In the genomic region with DNA sequence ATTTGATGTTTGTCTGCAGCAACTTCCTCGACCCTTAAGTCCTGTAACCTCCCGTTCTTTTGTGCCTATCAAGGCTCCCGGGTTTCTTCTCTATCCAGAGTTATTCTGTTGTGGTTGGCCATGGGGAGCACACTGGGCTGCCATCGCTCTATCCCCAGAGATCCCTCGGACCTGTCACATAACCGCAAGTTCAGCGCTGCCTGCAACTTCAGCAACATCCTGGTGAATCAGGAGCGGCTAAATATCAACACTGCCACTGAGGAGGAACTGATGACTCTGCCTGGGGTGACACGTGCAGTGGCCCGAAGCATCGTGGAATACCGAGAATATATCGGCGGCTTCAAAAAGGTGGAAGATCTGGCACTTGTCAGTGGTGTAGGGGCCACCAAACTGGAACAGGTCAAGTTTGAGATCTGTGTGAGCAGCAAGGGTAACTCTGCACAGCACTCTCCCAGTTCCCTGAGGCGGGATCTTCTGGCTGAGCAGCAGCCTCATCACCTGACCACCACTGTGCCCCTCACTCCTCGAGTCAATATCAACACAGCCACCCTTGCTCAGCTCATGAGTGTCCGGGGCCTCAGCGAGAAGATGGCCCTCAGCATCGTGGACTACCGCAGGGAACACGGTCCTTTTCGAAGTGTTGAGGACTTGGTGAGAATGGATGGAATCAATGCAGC, we compare ENCODE assay signal across 8 mouse cellular contexts. TPM values are rescaled to one million over a fixed set of nuclear protein-coding genes. Genes with fewer than 3 reads are reported as not detected.
A peak's percentile ranks its signal among the peaks of the same experiment; 100 is the strongest.
DNase-seq lines count a peak whose midpoint lies in the region; ATAC-seq and TF ChIP-seq lines count a peak whose summit lies in the region.

No protein-coding gene starts in this region.

- H3K9ac ChIP-seq in kidney, embryonic 16.5 days (replicated peaks; ENCODE audit: low read length) = peak overlapping the region; percentile 27; the same call in 1 of the 2 replicates
- peak overlapping the region; percentile 78 for H3K9ac ChIP-seq in heart, postnatal 0 days (replicated peaks; ENCODE audit: low read depth, low read length)
- peak overlapping the region; percentile 38 for H3K9ac ChIP-seq in liver, postnatal 0 days (replicated peaks)
- no peak overlapping the region for H3K9ac ChIP-seq in stomach, embryonic 14.5 days (replicated peaks; ENCODE audit: low read depth, low read length)

- WGBS in kidney, embryonic 16.5 days = 39% methylated on average over 22 of the region's 22 CpGs
- WGBS in heart, postnatal 0 days = 31% methylated on average over 22 of the region's 22 CpGs
- 30% methylated on average over 22 of the region's 22 CpGs for WGBS in liver, postnatal 0 days (ENCODE audit: insufficient replicate concordance)
- 47% methylated on average over 22 of the region's 22 CpGs for WGBS in stomach, embryonic 14.5 days

- no peak overlapping the region for H3K27ac ChIP-seq in kidney, embryonic 16.5 days (ENCODE audit: low read length)
- H3K27ac ChIP-seq in brown adipose tissue, adult 24 weeks (replicated peaks; ENCODE audit: low read depth, low read length) = peak overlapping the region; percentile 61; the same call in 1 of the 2 replicates
- no peak overlapping the region for H3K27ac ChIP-seq in heart, postnatal 0 days (ENCODE audit: low read depth)
- H3K27ac ChIP-seq in liver, postnatal 0 days (ENCODE audit: low read depth) = peak overlapping the region; percentile 91; the same call in 1 of the 2 replicates
- no peak overlapping the region for H3K27ac ChIP-seq in stomach, embryonic 14.5 days (ENCODE audit: low read length)

- no peaks in the 10 kb centered on the region for H3K36me3 ChIP-seq in kidney, embryonic 16.5 days (ENCODE audit: insufficient read depth, low read length)
- no peaks in the 10 kb centered on the region for H3K36me3 ChIP-seq in heart, postnatal 0 days (replicated peaks; ENCODE audit: control insufficient read depth, insufficient read depth, low read length)
- no peaks in the 10 kb centered on the region for H3K36me3 ChIP-seq in liver, postnatal 0 days (replicated peaks; ENCODE audit: insufficient read depth, low read length)
- no peaks in the 10 kb centered on the region for H3K36me3 ChIP-seq in stomach, embryonic 14.5 days (ENCODE audit: control insufficient read depth, insufficient read depth, low read length)

- H3K27me3 ChIP-seq in kidney, embryonic 16.5 days (ENCODE audit: insufficient read depth, low read length) = peaks cover 9% of the 10 kb centered on the region; the same call in 1 of the 2 replicates
- no peaks in the 10 kb centered on the region for H3K27me3 ChIP-seq in heart, postnatal 0 days (ENCODE audit: control insufficient read depth, insufficient read depth, low read length)
- H3K27me3 ChIP-seq in liver, postnatal 0 days (ENCODE audit: insufficient read depth, low read length) = no peaks in the 10 kb centered on the region
- H3K27me3 ChIP-seq in stomach, embryonic 14.5 days (ENCODE audit: control insufficient read depth, insufficient read depth, low read length) = no peaks in the 10 kb centered on the region

- TF ChIP-seq CTCF in heart, postnatal 0 days (IDR thresholded peaks at IDR 0.05; ENCODE audit: low read depth) = no peak
- no peak for TF ChIP-seq CTCF in liver, postnatal 0 days (IDR thresholded peaks at IDR 0.05; ENCODE audit: low read depth)

- H3K4me3 ChIP-seq in kidney, embryonic 16.5 days (ENCODE audit: low read length) = peak overlapping the region; percentile 62
- peak overlapping the region; percentile 93 for H3K4me3 ChIP-seq in brown adipose tissue, adult 24 weeks (ENCODE audit: insufficient read depth, low read depth, low read length)
- peak overlapping the region; percentile 78 for H3K4me3 ChIP-seq in heart, postnatal 0 days (ENCODE audit: low read depth, low read length)
- H3K4me3 ChIP-seq in liver, postnatal 0 days (ENCODE audit: low read depth, low read length) = peak overlapping the region; percentile 57
- peak overlapping the region; percentile 71 for H3K4me3 ChIP-seq in stomach, embryonic 14.5 days (ENCODE audit: low read depth, low read length)

- 0 out of 2 replicates have a peak, but pooled peaks have one; percentile 3 for ATAC-seq in kidney, embryonic 16.5 days (ENCODE audit: low FRiP score, low TSS enrichment)
- ATAC-seq in heart, postnatal 0 days (ENCODE audit: insufficient read depth, low read depth) = no peak
- no peak for ATAC-seq in liver, postnatal 0 days
- no peak for ATAC-seq in stomach, embryonic 14.5 days (ENCODE audit: insufficient number of reproducible peaks, insufficient read depth, low FRiP score, low read depth)

- DNase-seq in kidney, postnatal 14 days = no peak
- no peak for DNase-seq in heart, postnatal 0 days (ENCODE audit: low spot score)
- DNase-seq in liver, postnatal 0 days = no peak
- no peak for DNase-seq in left cerebral cortex, adult 18-20 months (ENCODE audit: low spot score in 2 of 2)
- DNase-seq in ovary, adult 18-20 months (ENCODE audit: low spot score) = no peak

- no peak for TF ChIP-seq EP300 in heart, postnatal 0 days (IDR thresholded peaks at IDR 0.05; ENCODE audit: low read depth)
- no peak for TF ChIP-seq EP300 in liver, postnatal 0 days (IDR thresholded peaks at IDR 0.05; ENCODE audit: low read depth)

- H3K4me1 ChIP-seq in kidney, embryonic 16.5 days (ENCODE audit: insufficient read depth, low read length) = peaks cover 22% of the 10 kb centered on the region
- peaks cover 22% of the 10 kb centered on the region for H3K4me1 ChIP-seq in brown adipose tissue, adult 24 weeks (ENCODE audit: control insufficient read depth, insufficient read depth, insufficient read length, low read length)
- H3K4me1 ChIP-seq in heart, postnatal 0 days (ENCODE audit: control insufficient read depth, insufficient read depth) = peaks cover 54% of the 10 kb centered on the region
- H3K4me1 ChIP-seq in liver, postnatal 0 days (ENCODE audit: insufficient read depth) = peaks cover 53% of the 10 kb centered on the region
- peaks cover 14% of the 10 kb centered on the region; the same call in 1 of the 2 replicates for H3K4me1 ChIP-seq in stomach, embryonic 14.5 days (ENCODE audit: control insufficient read depth, insufficient read depth, low read length)

- H3K4me2 ChIP-seq in kidney, embryonic 16.5 days (replicated peaks; ENCODE audit: low read depth, low read length) = peak overlapping the region; percentile 82
- peak overlapping the region; percentile 96 for H3K4me2 ChIP-seq in heart, postnatal 0 days (ENCODE audit: low read depth, low read length)
- H3K4me2 ChIP-seq in liver, postnatal 0 days (ENCODE audit: low read depth, low read length) = peak overlapping the region; percentile 81
- H3K4me2 ChIP-seq in stomach, embryonic 14.5 days (replicated peaks; ENCODE audit: low read depth, low read length) = peak overlapping the region; percentile 76

- H3K9me3 ChIP-seq in kidney, embryonic 16.5 days (ENCODE audit: low read length) = no peaks in the 10 kb centered on the region
- no peaks in the 10 kb centered on the region for H3K9me3 ChIP-seq in heart, postnatal 0 days (replicated peaks; ENCODE audit: control insufficient read depth, low read length)
- H3K9me3 ChIP-seq in liver, postnatal 0 days (ENCODE audit: low read length) = no peaks in the 10 kb centered on the region
- H3K9me3 ChIP-seq in stomach, embryonic 14.5 days (ENCODE audit: control insufficient read depth, low read depth, low read length) = no peaks in the 10 kb centered on the region

RNA-seq across cellular contexts. Expression of a gene that starts 1.1 kb away (rescaled TPM):
- polyA plus RNA-seq in kidney, embryonic 16.5 days (2015; fragmentation: Nextera tagmentation; extraction: Ambion mirVana) = 7.0 and 7.8 TPM in 2 replicates
- polyA plus RNA-seq in brown adipose tissue, adult 24 weeks (2012; ENCODE audit: insufficient read depth, insufficient read length, missing spikeins) = 13.9 and 15.6 TPM in 2 replicates
- total RNA-seq in heart, postnatal 0 days (2014; rRNA removed; ENCODE audit: low replicate concordance) = 14.7 and 19.9 TPM in 2 replicates
- 20.2 and 21.4 TPM in 2 replicates for polyA plus RNA-seq in heart, postnatal 0 days (2015; fragmentation: Nextera tagmentation; extraction: Ambion mirVana)
- polyA plus RNA-seq in liver, postnatal 0 days (2015; fragmentation: Nextera tagmentation; extraction: Ambion mirVana) = 7.6 and 7.8 TPM in 2 replicates
- polyA plus RNA-seq in stomach, embryonic 14.5 days (2014; fragmentation: Nextera tagmentation; extraction: Ambion mirVana) = 10.1 and 11.5 TPM in 2 replicates
- total RNA-seq in left cerebral cortex, adult 18-20 months (2021) = 10 to 100 TPM; 23.6 to 23.8 TPM

Comparison
In these comparisons a context has a peak if more than half of its experiments do, and no peak if none do; other contexts are left out.
1. H3K27ac ChIP-seq: peak in brown adipose tissue, adult 24 weeks (single experiment) and liver, postnatal 0 days (single experiment); none in kidney, embryonic 16.5 days (single experiment), heart, postnatal 0 days (single experiment) and stomach, embryonic 14.5 days (single experiment).
2. Peak in every context shown above with its lines, with median percentiles within 50 percentile points of each other: H3K4me2 ChIP-seq and H3K4me3 ChIP-seq.